Mouse (Mus musculus): ENCODE data around the gene Tcf23.

- TF ChIP-seq CTCF (IDR thresholded peaks at IDR 0.05; ENCODE audit: borderline replicate concordance, extremely low read depth, insufficient read depth, insufficient read length) (no peak), POLR2A (IDR thresholded peaks at IDR 0.05; ENCODE audit: borderline replicate concordance, extremely low read depth, insufficient read depth, insufficient read length, poor library complexity, severe bottlenecking) (no peak)
These were observed 16.8 kb upstream of the Tcf23 start for GRCm38 (mm10) chr5:30951706-30952105.

All from brain, embryonic 14.5 days (tissue).